Mouse (Mus musculus): Measurements from ENCODE around the gene Ivd. TPM values are rescaled to one million over a fixed set of nuclear protein-coding genes. Genes with fewer than 3 reads are reported as not detected.

Ivd gene
- polyA plus RNA-seq, 1 experiment from 2014 or later = 50.3 TPM

- H3K9me3 ChIP-seq (replicated peaks; ENCODE audit: control insufficient read depth, low read length) = no peaks in the 10 kb centered on the region
- ATAC-seq (ENCODE audit: low read depth) = no peak
- peaks cover 58% of the 10 kb centered on the region for H3K27me3 ChIP-seq (ENCODE audit: control insufficient read depth, insufficient read depth, low read depth, low read length)
- peak within 1 kb of the TSS; percentile 52 for H3K9ac ChIP-seq (ENCODE audit: low read depth, low read length)
- H3K27ac ChIP-seq (ENCODE audit: low read length) = 0 out of 2 replicates have a peak within 1 kb of the TSS, but pooled peaks have one; percentile 26
- peak within 1 kb of the TSS; percentile 99 for H3K4me2 ChIP-seq (ENCODE audit: low read depth, low read length)
- H3K4me3 ChIP-seq (ENCODE audit: low read depth, low read length) = peak within 1 kb of the TSS; percentile 95
- peaks cover 51% of the 10 kb centered on the region for H3K4me1 ChIP-seq (ENCODE audit: control insufficient read depth, low read depth, low read length)
- WGBS (ENCODE audit: insufficient replicate concordance) = under 1% methylated on average over 32 of the region's 32 CpGs
- no peaks in the 10 kb centered on the region for H3K36me3 ChIP-seq (ENCODE audit: control insufficient read depth, insufficient read depth)
Observed at GRCm38 (mm10) chr2:118899981-118900825, 38.4 kb downstream of the Ivd start, which contains the start of gene Bahd1. Gene Bahd1 (plus strand): TSS chr2:118900377.

- H3K36me3 ChIP-seq (ENCODE audit: control insufficient read depth, insufficient read depth) = no peaks in the 10 kb centered on the region
- H3K4me2 ChIP-seq (ENCODE audit: low read depth, low read length) = peak overlapping the region; percentile 99
- no peak for ATAC-seq (ENCODE audit: low read depth)
- 0 out of 2 replicates have a peak overlapping the region, but pooled peaks have one; percentile 26 for H3K27ac ChIP-seq (ENCODE audit: low read length)
- peaks cover 52% of the 10 kb centered on the region for H3K27me3 ChIP-seq (ENCODE audit: control insufficient read depth, insufficient read depth, low read depth, low read length)
- peaks cover 54% of the 10 kb centered on the region for H3K4me1 ChIP-seq (ENCODE audit: control insufficient read depth, low read depth, low read length)
- H3K9me3 ChIP-seq (replicated peaks; ENCODE audit: control insufficient read depth, low read length) = no peaks in the 10 kb centered on the region
- peak overlapping the region; percentile 95 for H3K4me3 ChIP-seq (ENCODE audit: low read depth, low read length)
- H3K9ac ChIP-seq (ENCODE audit: low read depth, low read length) = peak overlapping the region; percentile 52
- 0% methylated on average over 11 of the region's 11 CpGs for WGBS (ENCODE audit: insufficient replicate concordance)
Observed at GRCm38 (mm10) chr2:118900826-118901140, 39.0 kb downstream of the Ivd start.

- peak overlapping the region; percentile 95 for H3K4me3 ChIP-seq (ENCODE audit: low read depth, low read length)
- WGBS (ENCODE audit: insufficient replicate concordance) = 0% methylated on average over 65 of the region's 120 CpGs
- peak overlapping the region; percentile 93 for H3K27ac ChIP-seq (ENCODE audit: low read length)
- peak overlapping the region; percentile 99 for H3K4me2 ChIP-seq (ENCODE audit: low read depth, low read length)
- peaks cover 46% of the 10 kb centered on the region for H3K27me3 ChIP-seq (ENCODE audit: control insufficient read depth, insufficient read depth, low read depth, low read length)
- H3K36me3 ChIP-seq (ENCODE audit: control insufficient read depth, insufficient read depth) = no peaks in the 10 kb centered on the region
- H3K9ac ChIP-seq (ENCODE audit: low read depth, low read length) = peak overlapping the region; percentile 96
- no peaks in the 10 kb centered on the region for H3K9me3 ChIP-seq (replicated peaks; ENCODE audit: control insufficient read depth, low read length)
- peaks cover 55% of the 10 kb centered on the region for H3K4me1 ChIP-seq (ENCODE audit: control insufficient read depth, low read depth, low read length)
- peak; percentile 92 for ATAC-seq (ENCODE audit: low read depth)
Observed at GRCm38 (mm10) chr2:118901175-118902031, 39.6 kb downstream of the Ivd start.

- Histone ChIP-seq H3K9me3 (replicated peaks; ENCODE audit: control insufficient read depth, low read length) (no peaks in the 10 kb centered on the region), H3K36me3 (ENCODE audit: control insufficient read depth, insufficient read depth) (no peaks in the 10 kb centered on the region), H3K27me3 (ENCODE audit: control insufficient read depth, insufficient read depth, low read depth, low read length) (peaks cover 36% of the 10 kb centered on the region), H3K4me2 (ENCODE audit: low read depth, low read length) (peak overlapping the region; percentile 99), H3K4me3 (ENCODE audit: low read depth, low read length) (peak overlapping the region; percentile 95), H3K9ac (ENCODE audit: low read depth, low read length) (peak overlapping the region; percentile 96), H3K27ac (ENCODE audit: low read length) (peak overlapping the region; percentile 93), H3K4me1 (ENCODE audit: control insufficient read depth, low read depth, low read length) (peaks cover 48% of the 10 kb centered on the region)
- WGBS (ENCODE audit: insufficient replicate concordance) = under 1% methylated on average over 89 of the region's 106 CpGs
- ATAC-seq (ENCODE audit: low read depth) = peak; percentile 23
Observed at GRCm38 (mm10) chr2:118902051-118903025, 40.6 kb downstream of the Ivd start.

- peak overlapping the region; percentile 96 for H3K9ac ChIP-seq (ENCODE audit: low read depth, low read length)
- peaks cover 42% of the 10 kb centered on the region for H3K4me1 ChIP-seq (ENCODE audit: control insufficient read depth, low read depth, low read length)
- H3K27me3 ChIP-seq (ENCODE audit: control insufficient read depth, insufficient read depth, low read depth, low read length) = peaks cover 26% of the 10 kb centered on the region
- ATAC-seq (ENCODE audit: low read depth) = no peak
- H3K4me2 ChIP-seq (ENCODE audit: low read depth, low read length) = peak overlapping the region; percentile 99
- no peaks in the 10 kb centered on the region for H3K36me3 ChIP-seq (ENCODE audit: control insufficient read depth, insufficient read depth)
- peak overlapping the region; percentile 95 for H3K4me3 ChIP-seq (ENCODE audit: low read depth, low read length)
- H3K27ac ChIP-seq (ENCODE audit: low read length) = no peak overlapping the region
- 26% methylated on average over 10 of the region's 10 CpGs for WGBS (ENCODE audit: insufficient replicate concordance)
- H3K9me3 ChIP-seq (replicated peaks; ENCODE audit: control insufficient read depth, low read length) = no peaks in the 10 kb centered on the region
Observed at GRCm38 (mm10) chr2:118903333-118903741, 41.6 kb downstream of the Ivd start.

- no peaks in the 10 kb centered on the region for H3K36me3 ChIP-seq (ENCODE audit: control insufficient read depth, insufficient read depth)
- H3K27ac ChIP-seq (ENCODE audit: low read length) = no peak overlapping the region
- no peak overlapping the region for H3K4me2 ChIP-seq (ENCODE audit: low read depth, low read length)
- no peaks in the 10 kb centered on the region for H3K9me3 ChIP-seq (replicated peaks; ENCODE audit: control insufficient read depth, low read length)
- H3K4me1 ChIP-seq (ENCODE audit: control insufficient read depth, low read depth, low read length) = peaks cover 34% of the 10 kb centered on the region
- H3K9ac ChIP-seq (ENCODE audit: low read depth, low read length) = no peak overlapping the region
- peaks cover 4% of the 10 kb centered on the region for H3K27me3 ChIP-seq (ENCODE audit: control insufficient read depth, insufficient read depth, low read depth, low read length)
- WGBS (ENCODE audit: insufficient replicate concordance) = 66% methylated on average over 7 of the region's 7 CpGs
- no peak for ATAC-seq (ENCODE audit: low read depth)
- H3K4me3 ChIP-seq (ENCODE audit: low read depth, low read length) = no peak overlapping the region
Observed at GRCm38 (mm10) chr2:118905433-118906117, 43.8 kb downstream of the Ivd start.

GRCm38 (mm10) chr2:118906118-118906492 is 44.4 kb downstream of the Ivd start:
- Histone ChIP-seq H3K9ac (ENCODE audit: low read depth, low read length) (no peak overlapping the region; the same call in 1 of the 2 replicates), H3K27ac (ENCODE audit: low read length) (no peak overlapping the region), H3K4me1 (ENCODE audit: control insufficient read depth, low read depth, low read length) (peaks cover 30% of the 10 kb centered on the region), H3K36me3 (ENCODE audit: control insufficient read depth, insufficient read depth) (no peaks in the 10 kb centered on the region), H3K4me2 (ENCODE audit: low read depth, low read length) (no peak overlapping the region), H3K4me3 (ENCODE audit: low read depth, low read length) (no peak overlapping the region), H3K27me3 (ENCODE audit: control insufficient read depth, insufficient read depth, low read depth, low read length) (no peaks in the 10 kb centered on the region), H3K9me3 (replicated peaks; ENCODE audit: control insufficient read depth, low read length) (no peaks in the 10 kb centered on the region)
- WGBS (ENCODE audit: insufficient replicate concordance) = 80% methylated on average over 5 of the region's 5 CpGs
- no peak for ATAC-seq (ENCODE audit: low read depth)

GRCm38 (mm10) chr2:118907781-118908180 is 46.0 kb downstream of the Ivd start:
- no peak overlapping the region for H3K9ac ChIP-seq (ENCODE audit: low read depth, low read length)
- peaks cover 25% of the 10 kb centered on the region for H3K4me1 ChIP-seq (ENCODE audit: control insufficient read depth, low read depth, low read length)
- no peaks in the 10 kb centered on the region for H3K36me3 ChIP-seq (ENCODE audit: control insufficient read depth, insufficient read depth)
- H3K27ac ChIP-seq (ENCODE audit: low read length) = no peak overlapping the region
- WGBS (ENCODE audit: insufficient replicate concordance) = 50% methylated on average over 3 of the region's 3 CpGs
- ATAC-seq (ENCODE audit: low read depth) = no peak
- H3K27me3 ChIP-seq (ENCODE audit: control insufficient read depth, insufficient read depth, low read depth, low read length) = no peaks in the 10 kb centered on the region
- H3K4me3 ChIP-seq (ENCODE audit: low read depth, low read length) = no peak overlapping the region
- no peak overlapping the region for H3K4me2 ChIP-seq (ENCODE audit: low read depth, low read length)
- no peaks in the 10 kb centered on the region for H3K9me3 ChIP-seq (replicated peaks; ENCODE audit: control insufficient read depth, low read length)
